Mouse (Mus musculus) ES-E14 (cell line): ENCODE measurements around the gene Ap2m1. TPM values are rescaled to one million over a fixed set of nuclear protein-coding genes. Genes with fewer than 3 reads are reported as not detected.

Experiments used
- DNase-seq: peaks from one replicate; pipeline ENCODE4 v3.0.0-alpha.2; 2013; ENCODE audit warnings: low read depth, low spot score
- H3K27ac ChIP-seq: 2 replicates; pipeline ENCODE4 v1.5.1; 2012; ENCODE audit warnings: low read depth, mild to moderate bottlenecking, low read length, moderate library complexity, mixed read lengths; ENCODE audit not compliant: poor library complexity, insufficient read depth, severe bottlenecking
- H3K36me3 ChIP-seq: 2 replicates; pipeline ENCODE4 v1.6.1; 2012; ENCODE audit warnings: mild to moderate bottlenecking, low read length, moderate library complexity, mixed read lengths; ENCODE audit not compliant: control insufficient read depth, poor library complexity, insufficient read depth, severe bottlenecking
- H3K4me1 ChIP-seq, 2 experiments: fragments of 150-350 bp in 1 of 2; sonication (generic) in 1 of 2; 2 replicates each; pipeline ENCODE4 v1.6.1; 2012; ENCODE audit warnings: low read length in 2 of 2, mild to moderate bottlenecking in 1 of 2, mixed read lengths in 1 of 2; ENCODE audit not compliant: control insufficient read depth in 2 of 2, insufficient read depth in 2 of 2, poor library complexity in 1 of 2
- H3K4me3 ChIP-seq, 2 experiments: fragments of 150-350 bp in 1 of 2; sonication (generic) in 1 of 2; 2 replicates each; pipeline ENCODE4 v1.5.1; 2012; ENCODE audit warnings: low read length in 2 of 2, low read depth in 1 of 2, mild to moderate bottlenecking in 1 of 2, mixed read lengths in 1 of 2; ENCODE audit not compliant: insufficient read depth in 1 of 2, poor library complexity in 1 of 2, severe bottlenecking in 1 of 2
- H3K9ac ChIP-seq: 2 replicates; pipeline ENCODE4 v1.6.1; 2012; ENCODE audit warnings: low read depth, mild to moderate bottlenecking, low read length, mixed read lengths; ENCODE audit not compliant: poor library complexity, insufficient read depth, severe bottlenecking
- H3K9me3 ChIP-seq: fragments of 150-350 bp; sonication (generic); 2 replicates; pipeline ENCODE4 v1.6.1; 2012; ENCODE audit warnings: low read depth, mild to moderate bottlenecking, low read length; ENCODE audit not compliant: control insufficient read depth, insufficient read depth
- CHD2 ChIP-seq: IDR thresholded peaks from 2 replicates; pipeline ENCODE4 v1.6.1; 2014; ENCODE audit warnings: mild to moderate bottlenecking, low read depth, low read length, inconsistent platforms
- HCFC1 ChIP-seq: IDR thresholded peaks from 2 replicates; pipeline ENCODE4 v1.6.1; 2012; ENCODE audit warnings: low read length, inconsistent platforms, borderline replicate concordance; ENCODE audit not compliant: insufficient read depth
- MAFK ChIP-seq: IDR thresholded peaks from 2 replicates; pipeline ENCODE4 v1.6.1; 2014; ENCODE audit warnings: mild to moderate bottlenecking, low read depth, low read length, inconsistent platforms; ENCODE audit not compliant: insufficient read depth
- ZC3H11A ChIP-seq: IDR thresholded peaks from 2 replicates; pipeline ENCODE4 v1.6.1; 2012; ENCODE audit warnings: low read depth, mild to moderate bottlenecking, inconsistent platforms, low read length, borderline replicate concordance
- ZNF384 ChIP-seq: IDR thresholded peaks from 2 replicates; pipeline ENCODE4 v1.6.1; 2012; ENCODE audit warnings: low read depth, low read length, inconsistent platforms
- in situ Hi-C, 2 experiments: fragments of 600-800 bp; cut with MboI; formaldehyde crosslinking; loops; one replicate each; pipeline ENCODE4 v1.15.1; 2025; ENCODE audit warnings: low sequenced_read_pairs in 2 of 2, inconsistent platforms in 1 of 2; ENCODE audit not compliant: unreplicated experiment in 2 of 2
- total RNA-seq: library from RNA; depleted of rRNA; stranded (reverse); fragments of 300-350 nt; gene quantifications from 2 replicates; pipeline ENCODE4 v1.2.3, GENCODE M21; 2012

Gene Ap2m1
- total RNA-seq, 1 experiment = 236 TPM

- Histone ChIP-seq H3K9me3 (no peaks in the 10 kb centered on the region), H3K27ac (no peak overlapping the region), H3K9ac (no peak overlapping the region), H3K36me3 (peaks cover 27% of the 10 kb centered on the region), H3K4me3 (no peak overlapping the region), H3K4me1 (peaks cover under 1 to 3% of the 10 kb centered on the region in 2 experiments; a peak in 2 of 4 replicates)
- in situ Hi-C loops = no loop called here
- TF ChIP-seq CHD2 = no peak
- TF ChIP-seq ZNF384 = no peak
- TF ChIP-seq ZC3H11A = no peak
- TF ChIP-seq MAFK = no peak
- no peak for TF ChIP-seq HCFC1
- DNase-seq = no peak
Measured at GRCm38 (mm10) chr16:20552594-20552993, 17.3 kb downstream of the Ap2m1 start.

- H3K36me3 ChIP-seq = peaks cover 41% of the 10 kb centered on the region
- H3K4me1 ChIP-seq = no peaks in the 10 kb centered on the region
- no peak for DNase-seq
- no peak overlapping the region for H3K27ac ChIP-seq
- no peaks in the 10 kb centered on the region for H3K9me3 ChIP-seq
- TF ChIP-seq ZNF384 = no peak
- TF ChIP-seq CHD2 = no peak
- no peak for TF ChIP-seq MAFK
- TF ChIP-seq ZC3H11A = no peak
- TF ChIP-seq HCFC1 = no peak
- no peak overlapping the region for H3K9ac ChIP-seq
- no peak overlapping the region for H3K4me3 ChIP-seq
- in situ Hi-C loops = no loop called here
Measured at GRCm38 (mm10) chr16:20555000-20555399, 19.7 kb downstream of the Ap2m1 start.

- no peaks in the 10 kb centered on the region for H3K4me1 ChIP-seq
- no peak overlapping the region for H3K4me3 ChIP-seq
- no peak overlapping the region for H3K27ac ChIP-seq
- in situ Hi-C loops = no loop called here
- no peak for DNase-seq
- H3K9ac ChIP-seq = no peak overlapping the region
- H3K36me3 ChIP-seq = peaks cover 28% of the 10 kb centered on the region
- TF ChIP-seq ZNF384 = no peak
- TF ChIP-seq ZC3H11A = no peak
- TF ChIP-seq MAFK = no peak
- no peak for TF ChIP-seq HCFC1
- TF ChIP-seq CHD2 = no peak
- no peaks in the 10 kb centered on the region for H3K9me3 ChIP-seq
Measured at GRCm38 (mm10) chr16:20557381-20557780, 22.1 kb downstream of the Ap2m1 start.

- in situ Hi-C loops = no loop called here
Measured at GRCm38 (mm10) chr16:20565075-20565474, 29.8 kb downstream of the Ap2m1 start.

More at GRCm38 (mm10) chr16:20565075-20565474, 29.8 kb downstream of the Ap2m1 start:
- H3K36me3 ChIP-seq = peaks cover 6% of the 10 kb centered on the region
- H3K27ac ChIP-seq = no peak overlapping the region
- no peak overlapping the region for H3K4me3 ChIP-seq
- no peak overlapping the region for H3K9ac ChIP-seq
- TF ChIP-seq HCFC1 = no peak
- TF ChIP-seq CHD2 = no peak
- TF ChIP-seq ZNF384 = no peak
- no peak for TF ChIP-seq ZC3H11A
- no peak for TF ChIP-seq MAFK
- no peak for DNase-seq
- H3K4me1 ChIP-seq = no peaks in the 10 kb centered on the region
- H3K9me3 ChIP-seq = no peaks in the 10 kb centered on the region
